Mouse (Mus musculus): ENCODE results near the gene Traip. TPM values are rescaled to one million over a fixed set of nuclear protein-coding genes. Genes with fewer than 3 reads are reported as not detected.

Gene Traip
- polyA plus RNA-seq, 1 experiment from 2014 or later = 4.8 TPM

DNA sequence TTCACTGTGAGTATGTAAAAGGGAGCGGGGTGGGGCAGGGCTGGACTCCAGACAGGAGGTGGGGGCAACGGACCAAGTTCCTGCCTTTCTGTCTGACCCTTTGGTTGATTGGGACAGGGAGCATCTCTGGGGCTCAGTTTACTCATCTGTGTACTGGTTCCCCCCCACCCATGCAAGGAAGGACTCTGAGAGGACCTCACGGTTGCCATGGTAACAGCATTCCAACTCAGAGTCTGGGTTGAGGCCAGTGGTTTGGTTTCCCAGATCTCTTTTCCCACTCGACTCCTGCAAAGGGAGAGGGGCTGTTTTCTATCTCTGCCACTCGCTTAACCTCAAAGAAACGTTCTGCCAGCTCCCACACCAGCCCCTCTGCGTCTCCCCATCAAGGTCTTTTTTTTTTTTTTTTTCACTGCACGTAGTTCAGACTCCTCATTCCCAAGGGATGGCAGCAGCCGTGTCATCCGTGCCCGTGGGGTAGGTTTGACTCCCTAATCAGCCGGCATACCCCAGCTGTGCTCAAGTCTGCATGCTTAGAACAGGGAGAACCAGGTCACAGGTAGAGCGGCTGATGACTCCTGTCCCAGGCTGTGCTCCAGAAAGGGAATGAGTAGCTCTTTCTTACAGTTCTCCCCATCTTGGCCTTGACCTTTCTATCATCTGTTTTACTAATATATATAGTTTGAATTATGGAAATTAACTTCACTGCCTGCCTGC, 31.9 kb upstream of the Traip start:
- DNase-seq (ENCODE audit: low spot score) (no peak), ATAC-seq (ENCODE audit: low FRiP score, low TSS enrichment) (no peak)
- H3K4me1 ChIP-seq (replicated peaks; ENCODE audit: control insufficient read depth, insufficient read depth) = no peaks in the 10 kb centered on the region
- no peak for TF ChIP-seq EP300 (optimal IDR thresholded peaks at IDR 0.05)
- TF ChIP-seq CTCF (IDR thresholded peaks at IDR 0.05; ENCODE audit: low read depth) = no peak
- H3K9me3 ChIP-seq (ENCODE audit: control insufficient read depth, low read length) = no peaks in the 10 kb centered on the region
- H3K4me3 ChIP-seq (ENCODE audit: low read depth, low read length) = no peak overlapping the region
- H3K27me3 ChIP-seq (ENCODE audit: control insufficient read depth, insufficient read depth, low read length) = no peaks in the 10 kb centered on the region
- H3K9ac ChIP-seq (ENCODE audit: low read length) = no peak overlapping the region
- H3K36me3 ChIP-seq (ENCODE audit: control insufficient read depth, insufficient read depth, low read length) = peaks cover 34% of the 10 kb centered on the region
- no peak overlapping the region for H3K27ac ChIP-seq (replicated peaks)
- H3K4me2 ChIP-seq (replicated peaks; ENCODE audit: low read depth) = no peak overlapping the region
- 41% methylated on average over 13 of the region's 13 CpGs for WGBS

DNA sequence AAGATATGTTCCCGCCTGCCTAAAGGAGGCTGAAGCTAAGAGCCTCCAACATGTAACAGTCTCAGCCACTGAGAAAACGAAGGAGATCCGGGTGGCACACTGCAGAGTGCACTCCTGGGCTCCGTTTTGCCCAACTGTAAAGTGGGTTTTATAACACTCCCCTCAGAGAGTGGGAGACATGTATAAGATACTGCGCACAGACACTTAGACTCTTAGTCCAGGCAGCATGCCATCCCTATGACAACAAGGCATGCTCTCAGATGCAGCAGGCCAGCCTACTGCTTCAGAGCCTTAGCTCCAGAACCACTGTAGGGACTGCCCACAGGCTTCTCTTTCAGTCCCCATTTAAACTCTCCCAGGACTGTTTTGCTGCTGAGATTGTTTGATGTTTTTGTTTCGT, 31.1 kb upstream of the Traip start:
- DNase-seq (ENCODE audit: low spot score) (no peak), ATAC-seq (ENCODE audit: low FRiP score, low TSS enrichment) (no peak)
- H3K27ac ChIP-seq (replicated peaks) = no peak overlapping the region
- no peaks in the 10 kb centered on the region for H3K27me3 ChIP-seq (ENCODE audit: control insufficient read depth, insufficient read depth, low read length)
- H3K4me1 ChIP-seq (replicated peaks; ENCODE audit: control insufficient read depth, insufficient read depth) = no peaks in the 10 kb centered on the region
- no peaks in the 10 kb centered on the region for H3K9me3 ChIP-seq (ENCODE audit: control insufficient read depth, low read length)
- WGBS = 88% methylated on average over 6 of the region's 6 CpGs
- H3K4me2 ChIP-seq (replicated peaks; ENCODE audit: low read depth) = no peak overlapping the region
- H3K4me3 ChIP-seq (ENCODE audit: low read depth, low read length) = no peak overlapping the region
- TF ChIP-seq CTCF (IDR thresholded peaks at IDR 0.05; ENCODE audit: low read depth) (no peak), EP300 (optimal IDR thresholded peaks at IDR 0.05) (no peak)
- H3K36me3 ChIP-seq (ENCODE audit: control insufficient read depth, insufficient read depth, low read length) = peaks cover 29% of the 10 kb centered on the region
- H3K9ac ChIP-seq (ENCODE audit: low read length) = no peak overlapping the region

GRCm38 (mm10) chr9:107919441-107919840, 30.5 kb upstream of the Traip start:
- WGBS = 87% methylated on average over 5 of the region's 5 CpGs

DNA sequence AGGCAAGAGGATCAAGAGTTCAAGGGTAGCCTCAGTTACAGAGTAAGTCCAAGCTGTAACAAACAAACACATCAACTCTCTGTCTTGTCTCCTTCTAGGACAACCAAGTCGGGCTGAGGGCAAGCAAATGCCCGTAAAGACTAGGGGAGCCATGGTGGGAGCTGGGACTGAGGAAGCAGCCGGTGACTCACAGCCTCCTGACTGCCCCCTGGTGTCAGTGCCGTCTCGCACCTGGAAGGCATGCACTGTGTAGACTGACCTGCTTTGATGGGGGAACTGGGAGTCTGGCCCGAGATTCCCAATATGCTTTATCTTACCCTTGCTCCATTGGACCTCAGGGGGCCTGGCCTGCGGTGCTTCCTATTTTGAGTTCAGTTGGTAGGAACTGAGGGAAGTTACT, 26.9 kb upstream of the Traip start:
- H3K9ac ChIP-seq (ENCODE audit: low read length) = no peak overlapping the region
- TF ChIP-seq EP300 (optimal IDR thresholded peaks at IDR 0.05) = no peak
- peak; percentile 77 for TF ChIP-seq CTCF (IDR thresholded peaks at IDR 0.05; ENCODE audit: low read depth)
- WGBS = 40% methylated on average over 7 of the region's 7 CpGs
- no peaks in the 10 kb centered on the region for H3K27me3 ChIP-seq (ENCODE audit: control insufficient read depth, insufficient read depth, low read length)
- H3K9me3 ChIP-seq (ENCODE audit: control insufficient read depth, low read length) = no peaks in the 10 kb centered on the region
- no peak overlapping the region for H3K4me2 ChIP-seq (replicated peaks; ENCODE audit: low read depth)
- H3K4me3 ChIP-seq (ENCODE audit: low read depth, low read length) = no peak overlapping the region
- peak; percentile 83 for DNase-seq (ENCODE audit: low spot score)
- H3K4me1 ChIP-seq (replicated peaks; ENCODE audit: control insufficient read depth, insufficient read depth) = no peaks in the 10 kb centered on the region
- H3K27ac ChIP-seq (replicated peaks) = no peak overlapping the region
- ATAC-seq (ENCODE audit: low FRiP score, low TSS enrichment) = peak; percentile 73
- H3K36me3 ChIP-seq (ENCODE audit: control insufficient read depth, insufficient read depth, low read length) = peaks cover 13% of the 10 kb centered on the region; the same call in 1 of the 2 replicates

More at GRCm38 (mm10) chr9:107919441-107919840, 30.5 kb upstream of the Traip start:
- H3K4me3 ChIP-seq (ENCODE audit: low read depth, low read length) = no peak overlapping the region
- peaks cover 25% of the 10 kb centered on the region for H3K36me3 ChIP-seq (ENCODE audit: control insufficient read depth, insufficient read depth, low read length)
- no peak overlapping the region for H3K27ac ChIP-seq (replicated peaks)
- DNase-seq (ENCODE audit: low spot score) = no peak
- H3K4me1 ChIP-seq (replicated peaks; ENCODE audit: control insufficient read depth, insufficient read depth) = no peaks in the 10 kb centered on the region
- no peak for ATAC-seq (ENCODE audit: low FRiP score, low TSS enrichment)
- TF ChIP-seq CTCF (IDR thresholded peaks at IDR 0.05; ENCODE audit: low read depth) (no peak), EP300 (optimal IDR thresholded peaks at IDR 0.05) (no peak)
- no peak overlapping the region for H3K4me2 ChIP-seq (replicated peaks; ENCODE audit: low read depth)
- H3K27me3 ChIP-seq (ENCODE audit: control insufficient read depth, insufficient read depth, low read length) = no peaks in the 10 kb centered on the region
- H3K9me3 ChIP-seq (ENCODE audit: control insufficient read depth, low read length) = no peaks in the 10 kb centered on the region
- no peak overlapping the region for H3K9ac ChIP-seq (ENCODE audit: low read length)

- Histone ChIP-seq H3K36me3 (ENCODE audit: control insufficient read depth, insufficient read depth, low read length) (peaks cover 8% of the 10 kb centered on the region; the same call in 1 of the 2 replicates), H3K27ac (replicated peaks) (no peak overlapping the region), H3K4me3 (ENCODE audit: low read depth, low read length) (no peak overlapping the region), H3K9ac (ENCODE audit: low read length) (0 out of 2 replicates have a peak overlapping the region, but pooled peaks have one; percentile 18), H3K4me1 (replicated peaks; ENCODE audit: control insufficient read depth, insufficient read depth) (no peaks in the 10 kb centered on the region), H3K4me2 (replicated peaks; ENCODE audit: low read depth) (no peak overlapping the region), H3K27me3 (ENCODE audit: control insufficient read depth, insufficient read depth, low read length) (no peaks in the 10 kb centered on the region), H3K9me3 (ENCODE audit: control insufficient read depth, low read length) (no peaks in the 10 kb centered on the region)
- no peak for TF ChIP-seq EP300 (optimal IDR thresholded peaks at IDR 0.05)
- TF ChIP-seq CTCF (IDR thresholded peaks at IDR 0.05; ENCODE audit: low read depth) = no peak; the same call in 1 of the 2 replicates
- DNase-seq (ENCODE audit: low spot score) (no peak), ATAC-seq (ENCODE audit: low FRiP score, low TSS enrichment) (no peak)
- 30% methylated on average over 6 of the region's 6 CpGs for WGBS
These were observed 26.0 kb upstream of the Traip start for GRCm38 (mm10) chr9:107923956-107924355.

GRCm38 (mm10) chr9:107925251-107925650, 24.7 kb upstream of the Traip start:
- H3K4me2 ChIP-seq (replicated peaks; ENCODE audit: low read depth) = no peak overlapping the region

More at GRCm38 (mm10) chr9:107925251-107925650, 24.7 kb upstream of the Traip start:
- ATAC-seq (ENCODE audit: low FRiP score, low TSS enrichment) (no peak), DNase-seq (ENCODE audit: low spot score) (no peak)
- Histone ChIP-seq H3K4me3 (ENCODE audit: low read depth, low read length) (no peak overlapping the region), H3K9ac (ENCODE audit: low read length) (no peak overlapping the region), H3K4me1 (replicated peaks; ENCODE audit: control insufficient read depth, insufficient read depth) (no peaks in the 10 kb centered on the region), H3K36me3 (ENCODE audit: control insufficient read depth, insufficient read depth, low read length) (peaks cover 3% of the 10 kb centered on the region; the same call in 1 of the 2 replicates), H3K9me3 (ENCODE audit: control insufficient read depth, low read length) (no peaks in the 10 kb centered on the region), H3K27me3 (ENCODE audit: control insufficient read depth, insufficient read depth, low read length) (no peaks in the 10 kb centered on the region), H3K27ac (replicated peaks) (no peak overlapping the region)
- WGBS = 66% methylated on average over 2 of the region's 3 CpGs
- TF ChIP-seq EP300 (optimal IDR thresholded peaks at IDR 0.05) (no peak), CTCF (IDR thresholded peaks at IDR 0.05; ENCODE audit: low read depth) (no peak)

Measured in stomach, postnatal 0 days (tissue).